Mouse (Mus musculus): Measurements from ENCODE around the gene Cit.

- no peak for TF ChIP-seq ZNF384 (IDR thresholded peaks at IDR 0.05; ENCODE audit: low read depth, low read length)
- no peak for TF ChIP-seq HCFC1 (IDR thresholded peaks at IDR 0.05; ENCODE audit: borderline replicate concordance, insufficient read depth, low read length)
- TF ChIP-seq MAFK (IDR thresholded peaks at IDR 0.05; ENCODE audit: insufficient read depth, low read depth, low read length): no peak
- no peak for TF ChIP-seq ZC3H11A (IDR thresholded peaks at IDR 0.05; ENCODE audit: borderline replicate concordance, low read depth, low read length)
Observed at GRCm38 (mm10) chr5:115954549-115954948, 109.5 kb downstream of the Cit start.

All from ES-E14 (cell line).